Mouse (Mus musculus): ENCODE data around the gene Mtr. TPM values are rescaled to one million over a fixed set of nuclear protein-coding genes. Genes with fewer than 3 reads are reported as not detected.

Gene Mtr
- 24.0 and 24.1 TPM in 2 replicates for polyA plus RNA-seq (2012; ENCODE audit: insufficient read depth, insufficient read length, missing spikeins)

DNA sequence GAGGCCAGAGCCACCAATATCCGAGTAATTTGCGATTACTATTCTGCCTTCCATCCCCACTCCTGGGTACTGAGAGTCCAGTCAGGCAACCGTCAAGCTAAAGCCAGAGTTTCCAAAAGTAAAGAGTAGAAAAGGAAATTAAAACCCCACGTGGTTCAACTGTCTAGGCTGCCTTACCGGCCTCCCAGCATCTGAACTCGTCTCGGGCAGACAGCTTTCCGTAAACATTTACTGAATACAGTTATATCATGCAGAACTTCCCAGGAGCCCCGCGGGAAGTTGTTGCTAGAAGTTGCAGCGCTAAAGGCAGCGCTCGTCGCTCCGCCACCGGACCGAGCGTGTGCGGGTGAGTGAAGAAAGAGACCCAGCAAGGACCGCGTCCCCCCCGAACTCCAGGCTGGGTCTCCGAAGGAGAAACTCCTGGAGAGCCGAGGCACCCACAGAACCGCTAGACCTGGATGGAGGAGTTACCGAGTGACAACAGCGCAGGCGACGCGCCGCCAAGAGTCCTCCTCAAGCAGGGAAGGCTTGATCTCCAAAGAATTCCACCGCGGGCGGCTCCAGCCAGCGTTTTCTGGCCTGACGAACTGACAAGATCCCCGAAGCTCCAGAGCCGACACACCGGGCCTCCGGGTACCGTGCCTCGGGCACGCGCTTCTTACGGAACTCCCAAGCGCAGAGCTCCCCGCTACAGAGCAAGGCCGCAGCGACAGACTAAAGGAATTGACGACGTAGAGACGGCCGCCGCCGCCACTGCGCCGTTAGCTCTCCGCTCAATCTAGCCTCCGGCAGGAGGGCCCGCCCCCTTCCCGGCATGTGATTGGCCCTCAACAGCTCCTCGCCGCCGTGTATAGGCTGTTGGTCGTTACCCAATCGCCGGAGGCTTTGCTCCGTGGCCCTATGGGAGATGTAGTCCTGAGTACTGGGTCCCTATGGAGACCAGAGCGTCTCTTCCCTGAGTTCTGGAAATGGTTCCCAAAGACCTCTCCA, at the start of gene Mtr:
TSS of gene Mtr (minus strand) at position 723 of the 990 bp plus-strand sequence.
- TF ChIP-seq CTCF (IDR thresholded peaks at IDR 0.05; ENCODE audit: low read depth, low read length), result no peak
- TF ChIP-seq POLR2A (IDR thresholded peaks at IDR 0.05; ENCODE audit: borderline replicate concordance, low read depth, low read length), result peak; percentile 96
- H3K27ac ChIP-seq (ENCODE audit: insufficient read depth, low read depth, low read length), result peak within 1 kb of the TSS; percentile 77
- peaks cover 17% of the 10 kb centered on the region for H3K4me1 ChIP-seq (ENCODE audit: control insufficient read depth, insufficient read depth, low read length)
- peak within 1 kb of the TSS; percentile 82 for H3K4me3 ChIP-seq (ENCODE audit: insufficient read depth, low read length)

- no peak overlapping the region for H3K4me3 ChIP-seq (ENCODE audit: insufficient read depth, low read length)
- no peak overlapping the region for H3K27ac ChIP-seq (ENCODE audit: insufficient read depth, low read depth, low read length)
- TF ChIP-seq POLR2A (IDR thresholded peaks at IDR 0.05; ENCODE audit: borderline replicate concordance, low read depth, low read length) (no peak), CTCF (IDR thresholded peaks at IDR 0.05; ENCODE audit: low read depth, low read length) (no peak)
- H3K4me1 ChIP-seq (ENCODE audit: control insufficient read depth, insufficient read depth, low read length), result peaks cover 7% of the 10 kb centered on the region
Measured at GRCm38 (mm10) chr13:12307286-12307685, 49.4 kb upstream of the Mtr start.

GRCm38 (mm10) chr13:12305540-12305939, 47.6 kb upstream of the Mtr start:
- Histone ChIP-seq H3K4me3 (ENCODE audit: insufficient read depth, low read length) (no peak overlapping the region), H3K4me1 (ENCODE audit: control insufficient read depth, insufficient read depth, low read length) (peaks cover 7% of the 10 kb centered on the region), H3K27ac (ENCODE audit: insufficient read depth, low read depth, low read length) (no peak overlapping the region)
- TF ChIP-seq CTCF (IDR thresholded peaks at IDR 0.05; ENCODE audit: low read depth, low read length), result no peak
- no peak for TF ChIP-seq POLR2A (IDR thresholded peaks at IDR 0.05; ENCODE audit: borderline replicate concordance, low read depth, low read length)

DNA sequence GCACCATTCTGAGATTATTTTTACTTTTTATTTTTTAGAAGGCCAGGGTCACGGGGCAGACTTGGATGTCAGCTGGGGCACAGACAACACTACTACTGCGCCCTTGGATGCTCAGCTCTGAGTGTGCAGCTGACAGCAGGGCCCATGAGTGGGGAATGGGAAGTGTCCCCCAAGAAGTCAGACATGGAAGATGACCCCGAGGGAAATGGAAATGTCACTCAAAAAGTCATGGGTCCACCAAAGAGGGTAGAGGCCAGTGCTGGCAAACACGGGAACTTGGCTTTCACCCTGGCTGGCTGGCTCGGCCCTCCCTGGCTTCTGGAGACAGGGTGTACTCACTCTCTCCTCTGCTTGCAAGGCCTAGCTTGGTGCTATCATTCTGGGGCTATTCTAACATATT, 47.1 kb upstream of the Mtr start:
- Histone ChIP-seq H3K27ac (ENCODE audit: insufficient read depth, low read depth, low read length) (no peak overlapping the region), H3K4me1 (ENCODE audit: control insufficient read depth, insufficient read depth, low read length) (peaks cover 7% of the 10 kb centered on the region), H3K4me3 (ENCODE audit: insufficient read depth, low read length) (no peak overlapping the region)
- TF ChIP-seq CTCF (IDR thresholded peaks at IDR 0.05; ENCODE audit: low read depth, low read length) (no peak), POLR2A (IDR thresholded peaks at IDR 0.05; ENCODE audit: borderline replicate concordance, low read depth, low read length) (no peak)

DNA sequence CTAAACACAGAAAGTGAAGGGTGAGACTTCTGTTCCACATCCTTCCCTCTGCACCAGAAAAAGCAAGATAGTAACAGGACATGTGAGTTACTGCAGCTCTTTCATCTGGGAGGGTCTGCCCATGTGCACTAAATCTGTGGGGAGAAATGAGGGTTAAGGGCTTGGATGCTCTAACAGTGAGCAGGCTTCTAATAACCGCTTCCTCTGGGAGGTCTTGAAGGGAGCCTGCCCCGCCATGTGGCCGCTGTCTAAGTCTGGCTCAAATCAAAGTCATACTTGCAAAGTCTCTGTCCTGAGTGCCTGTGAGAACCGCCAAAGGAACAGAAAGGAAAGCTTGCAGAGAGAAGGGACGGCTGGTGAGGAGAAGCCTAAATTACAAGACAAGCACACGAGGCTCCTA, 39.9 kb upstream of the Mtr start:
- H3K4me3 ChIP-seq (ENCODE audit: insufficient read depth, low read length), result no peak overlapping the region
- H3K27ac ChIP-seq (ENCODE audit: insufficient read depth, low read depth, low read length), result no peak overlapping the region
- H3K4me1 ChIP-seq (ENCODE audit: control insufficient read depth, insufficient read depth, low read length), result peaks cover 2% of the 10 kb centered on the region
- TF ChIP-seq CTCF (IDR thresholded peaks at IDR 0.05; ENCODE audit: low read depth, low read length), result no peak
- TF ChIP-seq POLR2A (IDR thresholded peaks at IDR 0.05; ENCODE audit: borderline replicate concordance, low read depth, low read length), result no peak

DNA sequence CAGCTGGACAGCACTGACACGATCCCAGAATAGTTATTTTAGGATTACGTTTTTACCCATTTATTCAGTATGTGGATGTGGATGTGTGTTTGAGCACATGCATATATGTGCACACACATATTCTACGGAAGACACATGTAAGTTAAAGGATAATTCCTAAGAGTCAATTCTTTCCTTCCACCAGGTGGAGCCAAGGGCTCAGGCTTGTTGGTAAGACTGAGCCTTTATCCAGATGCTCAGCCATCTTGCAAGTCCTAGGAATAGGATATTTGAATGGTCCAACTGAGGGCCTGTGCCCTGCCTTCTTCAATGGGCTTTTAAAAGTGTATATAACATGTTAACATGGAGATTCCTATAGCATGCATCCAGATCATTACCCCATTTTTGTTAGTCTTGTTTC, 38.8 kb upstream of the Mtr start:
- TF ChIP-seq POLR2A (IDR thresholded peaks at IDR 0.05; ENCODE audit: borderline replicate concordance, low read depth, low read length) (no peak), CTCF (IDR thresholded peaks at IDR 0.05; ENCODE audit: low read depth, low read length) (no peak)
- no peak overlapping the region for H3K4me3 ChIP-seq (ENCODE audit: insufficient read depth, low read length)
- no peak overlapping the region for H3K27ac ChIP-seq (ENCODE audit: insufficient read depth, low read depth, low read length)
- H3K4me1 ChIP-seq (ENCODE audit: control insufficient read depth, insufficient read depth, low read length), result no peaks in the 10 kb centered on the region

DNA sequence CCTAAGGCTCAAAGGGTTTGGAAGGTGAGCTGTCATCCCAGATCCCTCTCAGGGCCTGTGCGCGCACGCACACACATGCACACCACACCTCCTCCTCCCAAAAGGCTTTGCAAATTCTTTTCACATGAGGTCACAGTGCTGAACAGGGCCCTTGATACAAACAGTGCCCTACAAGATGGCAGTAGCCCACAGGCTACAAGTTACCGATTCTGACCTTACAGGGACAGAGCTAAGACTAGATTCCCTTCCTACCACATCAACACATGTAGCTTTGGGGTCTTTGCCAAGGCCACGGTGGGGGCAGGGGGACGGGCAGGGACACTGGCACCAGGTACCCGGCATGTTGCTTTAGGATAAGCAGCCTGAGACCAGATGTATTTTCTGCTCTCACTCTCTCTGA, 35.9 kb upstream of the Mtr start:
- TF ChIP-seq POLR2A (IDR thresholded peaks at IDR 0.05; ENCODE audit: borderline replicate concordance, low read depth, low read length), result no peak
- no peak for TF ChIP-seq CTCF (IDR thresholded peaks at IDR 0.05; ENCODE audit: low read depth, low read length)
- H3K27ac ChIP-seq (ENCODE audit: insufficient read depth, low read depth, low read length), result no peak overlapping the region
- H3K4me1 ChIP-seq (ENCODE audit: control insufficient read depth, insufficient read depth, low read length), result no peaks in the 10 kb centered on the region
- no peak overlapping the region for H3K4me3 ChIP-seq (ENCODE audit: insufficient read depth, low read length)

DNA sequence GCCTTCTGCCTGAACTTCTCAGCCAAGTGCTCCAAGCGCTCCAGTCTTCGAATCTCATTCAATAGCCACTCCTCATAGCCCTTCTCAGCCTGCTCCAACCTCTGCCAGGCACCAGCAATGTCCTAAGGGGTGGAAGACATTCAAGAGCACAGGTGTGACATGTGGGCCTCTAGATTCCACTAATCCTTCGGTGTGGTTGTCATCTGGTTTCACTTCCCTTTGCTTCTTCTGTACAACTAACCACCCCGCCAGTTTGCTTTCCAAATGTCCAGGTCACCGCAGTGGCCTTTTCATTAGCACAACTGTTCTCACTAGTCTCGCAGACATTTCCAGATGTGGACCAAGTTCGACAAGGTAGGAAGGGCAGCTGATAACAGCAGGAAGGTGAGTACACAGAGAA, 32.8 kb upstream of the Mtr start:
- Histone ChIP-seq H3K4me3 (ENCODE audit: insufficient read depth, low read length) (no peak overlapping the region), H3K4me1 (ENCODE audit: control insufficient read depth, insufficient read depth, low read length) (no peaks in the 10 kb centered on the region), H3K27ac (ENCODE audit: insufficient read depth, low read depth, low read length) (no peak overlapping the region)
- TF ChIP-seq POLR2A (IDR thresholded peaks at IDR 0.05; ENCODE audit: borderline replicate concordance, low read depth, low read length) (no peak), CTCF (IDR thresholded peaks at IDR 0.05; ENCODE audit: low read depth, low read length) (no peak)

DNA sequence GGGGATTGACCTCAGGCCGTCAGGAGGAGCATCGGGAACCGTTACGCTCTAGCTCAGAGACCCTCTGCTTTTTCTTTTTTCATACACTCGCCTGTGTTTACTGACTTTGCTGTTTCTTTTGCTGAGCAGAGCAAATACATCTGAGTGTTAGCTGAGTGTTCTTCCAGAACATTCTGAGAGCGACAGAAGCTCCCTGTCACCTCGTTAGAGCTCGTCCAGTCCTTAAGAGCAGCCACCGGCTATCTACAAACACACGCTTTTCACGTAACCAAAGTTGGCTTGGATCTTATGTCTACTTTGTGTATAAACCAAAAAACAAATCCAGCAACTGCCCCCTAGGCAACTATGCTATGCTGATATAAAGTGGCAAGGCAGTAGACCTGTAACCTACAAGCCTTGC, 26.6 kb upstream of the Mtr start:
- H3K4me3 ChIP-seq (ENCODE audit: insufficient read depth, low read length), result no peak overlapping the region
- H3K4me1 ChIP-seq (ENCODE audit: control insufficient read depth, insufficient read depth, low read length), result no peaks in the 10 kb centered on the region
- no peak overlapping the region for H3K27ac ChIP-seq (ENCODE audit: insufficient read depth, low read depth, low read length)
- no peak for TF ChIP-seq CTCF (IDR thresholded peaks at IDR 0.05; ENCODE audit: low read depth, low read length)
- no peak for TF ChIP-seq POLR2A (IDR thresholded peaks at IDR 0.05; ENCODE audit: borderline replicate concordance, low read depth, low read length)

DNA sequence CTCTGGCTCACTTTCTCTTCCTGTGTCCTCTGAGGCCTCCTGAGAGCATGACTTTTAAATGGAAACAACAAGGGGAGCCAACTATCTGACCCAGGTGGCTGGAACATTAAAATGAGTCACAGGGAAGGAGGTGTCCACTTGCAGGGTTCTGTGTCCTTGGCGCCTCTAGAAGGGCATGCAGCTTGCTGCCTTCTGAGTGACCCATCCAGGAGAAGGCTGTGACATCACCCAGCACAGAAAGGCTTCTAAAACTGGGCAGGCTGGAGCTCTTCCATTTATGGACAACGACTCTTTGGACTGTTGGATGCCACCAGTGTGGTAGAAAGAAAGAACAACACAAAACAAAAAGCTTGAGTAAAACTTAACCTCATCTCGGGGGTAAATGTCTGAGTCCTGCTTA, 25.9 kb upstream of the Mtr start:
- Histone ChIP-seq H3K27ac (ENCODE audit: insufficient read depth, low read depth, low read length) (no peak overlapping the region), H3K4me3 (ENCODE audit: insufficient read depth, low read length) (no peak overlapping the region), H3K4me1 (ENCODE audit: control insufficient read depth, insufficient read depth, low read length) (no peaks in the 10 kb centered on the region)
- TF ChIP-seq CTCF (IDR thresholded peaks at IDR 0.05; ENCODE audit: low read depth, low read length) (no peak), POLR2A (IDR thresholded peaks at IDR 0.05; ENCODE audit: borderline replicate concordance, low read depth, low read length) (no peak)
